Mouse (Mus musculus) thymus, adult 2 months (tissue): ENCODE measurements around the gene Gm867.

Experiments
- CTCF ChIP-seq: fragments of 200-500 bp; IDR thresholded peaks from 2 replicates; pipeline ENCODE4 v1.5.1; 2012; ENCODE audit warnings: mild to moderate bottlenecking, control low read depth, low read length, moderate library complexity, borderline replicate concordance; ENCODE audit not compliant: control insufficient read depth, poor library complexity, insufficient read depth; ENCODE audit errors: extremely low read depth
- POLR2A ChIP-seq: fragments of 200-500 bp; IDR thresholded peaks from 2 replicates; pipeline ENCODE4 v1.6.1; 2012; ENCODE audit warnings: mild to moderate bottlenecking, low read length, control low read depth, moderate library complexity; ENCODE audit not compliant: control insufficient read depth, poor library complexity, insufficient read depth; ENCODE audit errors: extremely low read depth

- TF ChIP-seq CTCF (no peak), POLR2A (no peak)
Observed at GRCm38 (mm10) chr10:75978119-75978834, 37.8 kb upstream of the Gm867 start.
